Mouse (Mus musculus) liver, embryonic 15.5 days (tissue): Measurements from ENCODE around the gene B3gat3. TPM values are rescaled to one million over a fixed set of nuclear protein-coding genes. Genes with fewer than 3 reads are reported as not detected.
A peak's percentile ranks its signal among the peaks of the same experiment; 100 is the strongest.

Source experiments
- ATAC-seq: fragments of 200-750 bp; cut with Nextera tagmentation; 2 replicates; pipeline ENCODE4 v1.8.0; 2017; ENCODE audit warnings: moderate number of reproducible peaks, mild to moderate bottlenecking, moderate library complexity; ENCODE audit not compliant: insufficient read depth
- H3K27ac ChIP-seq: fragments of 300-500 bp; sonication (generic); replicated peaks from 2 replicates; pipeline ENCODE4 v1.5.1; 2015; ENCODE audit warnings: mild to moderate bottlenecking, inconsistent platforms
- H3K27me3 ChIP-seq: fragments of 300-500 bp; sonication (generic); 2 replicates; pipeline ENCODE4 v1.6.1; 2015; ENCODE audit warnings: mild to moderate bottlenecking, inconsistent platforms
- H3K36me3 ChIP-seq: fragments of 300-500 bp; sonication (generic); replicated peaks from 2 replicates; pipeline ENCODE4 v1.6.1; 2015; ENCODE audit warnings: moderate library complexity, mild to moderate bottlenecking, inconsistent platforms
- H3K4me1 ChIP-seq: fragments of 300-500 bp; sonication (generic); replicated peaks from 2 replicates; pipeline ENCODE4 v1.6.1; 2015; ENCODE audit warnings: inconsistent platforms
- H3K4me2 ChIP-seq: fragments of 300-500 bp; sonication (generic); 2 replicates; pipeline ENCODE4 v1.6.1; 2015; ENCODE audit warnings: moderate library complexity, mild to moderate bottlenecking, inconsistent platforms
- H3K4me3 ChIP-seq: fragments of 300-500 bp; sonication (generic); replicated peaks from 2 replicates; pipeline ENCODE4 v1.5.1; 2015; ENCODE audit warnings: mild to moderate bottlenecking, inconsistent platforms
- H3K9ac ChIP-seq: fragments of 300-500 bp; sonication (generic); 2 replicates; pipeline ENCODE4 v1.6.1; 2015; ENCODE audit warnings: moderate library complexity, mild to moderate bottlenecking, inconsistent platforms
- H3K9me3 ChIP-seq: fragments of 300-500 bp; sonication (generic); replicated peaks from 2 replicates; pipeline ENCODE4 v1.6.1; 2016; ENCODE audit warnings: inconsistent platforms
- WGBS: fragments of 180-500 bp; shearing (Covaris S2); methylation state at CpG from one replicate; pipeline ENCODE4 v1.1.7; 2015; ENCODE audit warnings: mixed read lengths; ENCODE audit not compliant: insufficient replicate concordance; 5-methylcytosine and 5-hydroxymethylcytosine counted together
- polyA plus RNA-seq: library from polyadenylated mRNA; unstranded; fragments of >200 nt; fragmentation: Nextera tagmentation; extraction: Ambion mirVana; gene quantifications from 2 replicates; pipeline ENCODE4 v1.2.1, GENCODE M21; 2015

Gene B3gat3
- polyA plus RNA-seq, 1 experiment from 2014 or later, result 20.6 TPM

DNA sequence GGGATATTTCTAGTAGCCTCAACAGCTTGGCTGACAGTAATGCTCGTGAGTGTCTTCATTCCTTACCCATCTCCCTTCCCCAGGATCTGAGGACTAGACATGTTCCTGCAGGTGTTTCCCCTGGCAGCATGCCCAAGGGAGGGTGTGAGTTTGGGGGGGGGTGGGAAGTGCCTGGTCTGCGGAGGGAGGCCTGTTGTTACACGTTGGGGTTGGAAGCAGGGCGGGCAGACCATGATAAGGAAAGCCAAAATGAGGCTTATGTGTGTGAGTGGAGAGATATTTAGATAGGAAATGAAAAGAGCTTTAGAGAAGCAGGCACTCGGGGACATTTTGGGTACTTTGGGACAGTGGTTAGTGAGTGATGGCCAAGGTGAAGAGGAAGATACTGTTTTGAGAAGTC lies 23.9 kb downstream of the B3gat3 start:
- peaks cover 66% of the 10 kb centered on the region for H3K36me3 ChIP-seq
- H3K27me3 ChIP-seq, result no peaks in the 10 kb centered on the region
- H3K4me1 ChIP-seq, result peaks cover 73% of the 10 kb centered on the region
- H3K9me3 ChIP-seq, result no peaks in the 10 kb centered on the region
- H3K4me2 ChIP-seq, result peak overlapping the region; percentile 85
- H3K9ac ChIP-seq, result peak overlapping the region; percentile 97
- peak; percentile 23; the same call in 1 of the 2 replicates for ATAC-seq
- H3K4me3 ChIP-seq, result peak overlapping the region; percentile 81
- WGBS, result 10% methylated on average over 5 of the region's 5 CpGs
- peak overlapping the region; percentile 97 for H3K27ac ChIP-seq

DNA sequence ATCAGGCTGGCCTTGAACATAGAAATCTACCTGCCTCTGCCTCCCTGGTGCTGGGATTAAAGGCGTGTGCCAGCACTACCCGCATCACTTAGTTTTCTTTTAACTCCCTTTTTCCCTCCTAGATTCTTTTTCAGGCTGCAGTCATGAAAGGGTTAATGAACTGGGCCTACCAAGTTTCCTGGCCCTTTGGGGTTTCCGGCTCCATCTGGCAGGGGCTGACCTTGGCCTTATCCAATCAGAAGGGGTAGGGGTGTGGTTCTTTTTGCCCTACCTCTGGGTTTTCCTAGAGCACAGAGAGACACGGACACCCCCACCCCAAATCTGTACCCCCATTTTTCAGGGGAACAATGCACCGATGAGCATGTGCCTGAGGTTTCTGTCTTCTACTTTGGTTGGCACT lies 24.6 kb downstream of the B3gat3 start:
- Histone ChIP-seq H3K36me3 (peaks cover 66% of the 10 kb centered on the region), H3K27ac (peak overlapping the region; percentile 97), H3K9ac (no peak overlapping the region; the same call in 1 of the 2 replicates), H3K9me3 (no peaks in the 10 kb centered on the region), H3K4me2 (peak overlapping the region; percentile 85), H3K4me1 (peaks cover 71% of the 10 kb centered on the region), H3K27me3 (no peaks in the 10 kb centered on the region), H3K4me3 (peak overlapping the region; percentile 81)
- 10% methylated on average over 5 of the region's 5 CpGs for WGBS
- ATAC-seq, result no peak

DNA sequence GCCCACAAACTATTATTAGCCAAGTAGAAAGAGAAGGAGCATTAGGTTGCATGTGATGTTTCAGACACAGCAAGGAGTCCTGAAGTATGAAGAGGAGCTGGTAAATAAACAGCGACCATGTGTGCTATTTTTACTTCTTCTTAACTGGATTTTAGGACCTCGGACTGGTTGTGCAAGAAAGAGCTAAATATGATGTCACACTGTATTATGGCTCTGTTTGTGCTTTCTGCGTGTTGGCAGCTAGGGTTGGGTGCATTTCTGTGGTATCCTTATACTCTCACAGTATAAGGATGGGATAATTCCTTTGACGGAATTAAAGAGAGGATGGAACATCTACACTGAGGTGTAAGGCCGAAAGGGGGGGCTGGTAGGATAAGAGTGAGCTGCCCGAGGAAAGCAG lies 25.1 kb downstream of the B3gat3 start:
- Histone ChIP-seq H3K9me3 (no peaks in the 10 kb centered on the region), H3K27ac (peak overlapping the region; percentile 97), H3K36me3 (peaks cover 69% of the 10 kb centered on the region), H3K9ac (no peak overlapping the region; the same call in 1 of the 2 replicates), H3K4me1 (peaks cover 69% of the 10 kb centered on the region), H3K4me3 (peak overlapping the region; percentile 81), H3K27me3 (no peaks in the 10 kb centered on the region), H3K4me2 (peak overlapping the region; percentile 85)
- no peak for ATAC-seq
- 67% methylated on average over 6 of the region's 6 CpGs for WGBS

DNA sequence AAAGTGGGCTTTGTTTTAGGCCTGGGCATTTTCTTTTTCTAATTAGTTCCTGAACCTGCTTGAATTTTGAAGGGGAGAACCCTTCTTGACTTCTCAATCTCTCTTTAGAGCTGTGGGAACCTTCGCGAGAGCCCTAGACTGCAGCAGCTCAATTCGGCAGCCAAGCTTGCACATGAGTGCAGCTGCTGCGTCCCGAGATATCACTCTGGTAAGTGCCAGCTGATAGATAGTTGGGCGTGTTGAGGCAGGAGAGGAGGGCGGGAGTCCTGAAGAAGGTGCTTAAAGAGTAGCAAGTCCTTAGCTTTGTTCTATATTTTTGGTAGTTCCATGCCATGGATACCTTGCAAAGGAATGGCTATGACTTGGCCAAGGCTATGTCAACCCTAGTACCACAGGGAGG lies 26.8 kb downstream of the B3gat3 start:
- peak; percentile 35; the same call in 1 of the 2 replicates for ATAC-seq
- Histone ChIP-seq H3K9ac (no peak overlapping the region), H3K9me3 (no peaks in the 10 kb centered on the region), H3K4me3 (no peak overlapping the region; the same call in 1 of the 2 replicates), H3K4me1 (peaks cover 60% of the 10 kb centered on the region), H3K27ac (peak overlapping the region; percentile 77), H3K36me3 (peaks cover 85% of the 10 kb centered on the region), H3K27me3 (no peaks in the 10 kb centered on the region), H3K4me2 (peak overlapping the region; percentile 85)
- WGBS, result 32% methylated on average over 7 of the region's 7 CpGs

DNA sequence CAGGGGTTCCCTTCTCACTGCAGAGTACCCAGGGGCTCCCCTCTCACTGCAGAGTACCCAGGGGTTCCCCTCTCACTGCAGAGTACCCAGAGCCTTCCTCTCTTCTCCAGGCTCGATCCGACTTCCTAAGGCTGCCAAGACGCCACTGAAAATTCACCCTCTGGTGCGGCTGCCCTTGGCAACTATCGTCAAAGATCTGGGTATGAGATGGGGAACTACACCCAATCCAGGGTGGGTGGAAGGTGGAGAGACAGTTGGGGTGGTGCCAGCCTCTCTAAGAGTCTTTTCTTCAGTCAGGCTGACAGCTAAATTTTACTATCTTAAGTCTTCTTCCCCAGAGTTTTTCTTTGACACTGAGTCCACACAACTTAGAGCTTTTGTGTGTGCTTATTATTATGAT lies 30.0 kb downstream of the B3gat3 start:
- peaks cover 62% of the 10 kb centered on the region for H3K4me1 ChIP-seq
- 70% methylated on average over 5 of the region's 5 CpGs for WGBS
- no peak overlapping the region for H3K27ac ChIP-seq
- H3K36me3 ChIP-seq, result peaks cover 81% of the 10 kb centered on the region
- H3K4me3 ChIP-seq, result no peak overlapping the region
- H3K9me3 ChIP-seq, result no peaks in the 10 kb centered on the region
- ATAC-seq, result no peak
- H3K27me3 ChIP-seq, result no peaks in the 10 kb centered on the region
- no peak overlapping the region for H3K4me2 ChIP-seq
- no peak overlapping the region for H3K9ac ChIP-seq

DNA sequence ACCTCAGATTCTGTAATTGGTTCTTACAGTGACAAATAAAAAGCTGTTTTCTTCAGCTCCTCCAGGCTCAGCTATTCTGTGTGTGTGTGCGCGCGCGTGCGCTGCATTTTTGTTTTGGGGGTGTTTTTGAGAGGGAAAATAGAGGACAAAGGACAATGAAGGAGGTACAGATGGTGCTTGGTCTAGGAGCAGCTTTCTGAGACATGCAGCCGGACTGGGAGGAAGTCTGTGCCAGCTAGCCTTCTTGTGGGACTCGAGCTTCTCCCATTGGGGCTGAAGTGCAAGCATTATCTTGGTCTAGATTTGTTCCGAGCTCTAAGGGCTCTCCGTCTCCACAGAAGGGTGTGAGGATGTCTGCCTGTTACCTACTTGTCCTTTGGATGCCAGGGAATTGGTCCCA lies 32.1 kb downstream of the B3gat3 start:
- peaks cover 76% of the 10 kb centered on the region for H3K36me3 ChIP-seq
- ATAC-seq, result no peak
- no peaks in the 10 kb centered on the region for H3K9me3 ChIP-seq
- WGBS, result 82% methylated on average over 9 of the region's 9 CpGs
- H3K27ac ChIP-seq, result peak overlapping the region; percentile 83; the same call in 1 of the 2 replicates
- H3K4me1 ChIP-seq, result peaks cover 48% of the 10 kb centered on the region
- H3K4me2 ChIP-seq, result peak overlapping the region; percentile 90
- no peak overlapping the region for H3K4me3 ChIP-seq
- H3K27me3 ChIP-seq, result no peaks in the 10 kb centered on the region
- no peak overlapping the region for H3K9ac ChIP-seq

DNA sequence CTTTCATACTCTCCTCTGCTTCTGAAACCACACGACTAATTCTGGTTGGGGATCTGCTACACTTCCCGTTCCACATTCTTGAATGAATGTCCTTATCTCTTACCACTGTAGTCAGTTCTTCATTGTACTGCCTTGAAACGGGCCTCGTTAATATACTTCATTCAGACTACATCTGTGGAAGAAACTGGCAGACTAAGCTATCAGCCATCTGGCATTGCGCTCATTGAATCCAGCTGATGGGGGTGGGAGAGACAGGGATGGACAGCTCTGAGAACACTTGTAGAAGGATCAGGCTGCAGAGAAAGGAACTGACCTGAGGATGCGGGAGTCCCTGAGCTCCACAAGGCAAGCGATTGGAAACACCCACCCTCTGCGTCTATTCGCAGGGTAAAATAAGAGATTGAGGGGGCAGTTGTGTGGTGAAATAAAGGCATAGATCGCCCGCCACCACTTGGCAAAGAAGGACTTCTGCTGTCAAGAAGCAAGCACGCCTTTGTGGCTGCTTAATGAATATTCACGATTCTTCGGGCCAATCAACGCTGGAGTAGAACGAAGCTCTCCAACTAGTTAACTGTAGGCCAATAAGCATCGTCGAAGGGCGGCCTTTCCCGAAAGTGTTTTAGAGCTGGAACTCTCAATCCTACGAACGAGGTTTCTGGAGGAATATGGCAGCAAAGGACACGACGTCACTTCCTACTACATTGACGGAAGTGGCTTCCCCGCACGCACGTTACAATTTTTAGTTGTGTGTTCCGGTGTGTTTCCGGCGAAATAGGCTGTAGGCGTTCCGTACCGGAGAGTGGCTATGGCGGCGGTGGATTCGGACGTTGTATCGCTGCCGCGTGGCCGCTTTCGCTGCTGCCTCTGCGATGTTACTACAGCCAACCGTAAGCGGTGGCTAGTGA lies 33.2 kb downstream of the B3gat3 start, which contains the start of gene Tut1:
TSS of gene Tut1 (plus strand) at position 713 of the 905 bp plus-strand sequence.
- Histone ChIP-seq H3K9ac (peak within 1 kb of the TSS; percentile 65), H3K4me1 (peaks cover 39% of the 10 kb centered on the region), H3K36me3 (peaks cover 73% of the 10 kb centered on the region), H3K4me2 (peak within 1 kb of the TSS; percentile 90), H3K27me3 (no peaks in the 10 kb centered on the region), H3K9me3 (no peaks in the 10 kb centered on the region), H3K27ac (peak within 1 kb of the TSS; percentile 83), H3K4me3 (peak within 1 kb of the TSS; percentile 80)
- ATAC-seq, result peak; percentile 90
- WGBS, result under 1% methylated on average over 46 of the region's 46 CpGs

DNA sequence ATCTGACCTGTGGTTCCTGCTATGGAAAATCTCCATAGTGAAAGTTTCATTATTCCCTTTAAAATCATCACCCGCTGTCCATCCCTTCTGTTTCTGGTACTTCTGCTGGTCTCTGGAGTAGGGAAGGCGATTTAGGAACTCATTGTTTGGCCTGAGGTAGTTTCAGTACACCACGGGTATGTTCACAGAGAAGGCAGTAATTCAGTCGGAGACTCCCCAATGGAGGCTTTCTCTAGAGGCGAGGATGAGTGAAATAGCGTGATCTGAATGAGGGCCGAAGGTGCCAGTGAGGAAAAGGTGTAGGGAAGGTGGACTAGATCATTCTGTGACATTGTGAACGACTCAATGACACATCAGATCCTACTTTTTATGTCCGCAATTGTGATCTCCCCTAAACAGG lies 34.0 kb downstream of the B3gat3 start:
- no peak for ATAC-seq
- H3K36me3 ChIP-seq, result peaks cover 72% of the 10 kb centered on the region
- H3K4me3 ChIP-seq, result peak overlapping the region; percentile 80

DNA sequence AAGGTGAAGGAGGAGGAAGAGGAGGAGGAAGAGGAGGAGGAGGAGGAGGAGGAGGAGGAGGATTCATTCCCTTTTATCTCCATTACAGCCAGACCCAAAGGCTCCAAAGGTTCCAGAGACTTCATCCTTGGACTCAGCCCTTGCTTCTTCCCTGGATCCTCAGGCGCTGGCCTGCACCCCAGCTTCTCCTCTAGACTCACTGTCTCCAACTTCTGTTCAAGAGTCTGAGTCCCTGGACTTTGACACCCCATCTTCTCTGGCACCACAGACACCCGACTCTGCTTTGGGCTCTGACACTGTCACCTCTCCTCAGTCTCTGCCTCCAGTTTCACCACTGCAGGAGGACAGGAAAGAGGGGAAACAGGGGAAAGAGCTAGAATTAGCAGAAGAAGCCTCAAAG lies 42.1 kb downstream of the B3gat3 start:
- 59% methylated on average over 2 of the region's 2 CpGs for WGBS
- H3K9me3 ChIP-seq, result no peaks in the 10 kb centered on the region
- H3K4me1 ChIP-seq, result peaks cover 19% of the 10 kb centered on the region
- ATAC-seq, result no peak
- H3K9ac ChIP-seq, result no peak overlapping the region
- H3K4me3 ChIP-seq, result no peak overlapping the region
- H3K4me2 ChIP-seq, result no peak overlapping the region
- H3K36me3 ChIP-seq, result peaks cover 84% of the 10 kb centered on the region
- H3K27me3 ChIP-seq, result no peaks in the 10 kb centered on the region
- H3K27ac ChIP-seq, result no peak overlapping the region

More for the DNA sequence above, 34.0 kb downstream of the B3gat3 start:
- Histone ChIP-seq H3K27me3 (no peaks in the 10 kb centered on the region), H3K9me3 (no peaks in the 10 kb centered on the region), H3K9ac (peak overlapping the region; percentile 65), H3K4me2 (peak overlapping the region; percentile 90), H3K4me1 (peaks cover 39% of the 10 kb centered on the region), H3K27ac (peak overlapping the region; percentile 83)
- WGBS, result 1% methylated on average over 9 of the region's 9 CpGs

DNA sequence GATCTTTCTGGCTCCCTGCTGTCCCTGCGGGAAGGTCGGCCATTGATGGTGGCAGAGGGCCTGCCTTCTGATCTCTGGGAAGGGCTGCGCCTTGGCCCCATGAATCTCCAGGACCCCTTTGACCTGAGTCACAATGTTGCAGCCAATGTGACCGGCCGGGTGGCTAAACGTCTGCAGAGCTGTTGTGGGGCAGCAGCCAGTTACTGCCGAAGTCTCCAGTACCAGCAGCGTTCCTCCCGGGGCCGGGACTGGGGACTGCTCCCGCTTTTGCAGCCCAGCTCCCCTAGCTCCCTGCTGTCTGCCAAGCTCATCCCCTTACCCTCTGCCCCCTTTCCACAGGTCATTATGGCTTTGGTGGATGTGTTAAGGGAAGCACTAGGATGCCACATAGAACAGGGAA lies 44.9 kb downstream of the B3gat3 start:
- no peak overlapping the region for H3K9ac ChIP-seq
- 87% methylated on average over 11 of the region's 11 CpGs for WGBS
- H3K27ac ChIP-seq, result no peak overlapping the region

DNA sequence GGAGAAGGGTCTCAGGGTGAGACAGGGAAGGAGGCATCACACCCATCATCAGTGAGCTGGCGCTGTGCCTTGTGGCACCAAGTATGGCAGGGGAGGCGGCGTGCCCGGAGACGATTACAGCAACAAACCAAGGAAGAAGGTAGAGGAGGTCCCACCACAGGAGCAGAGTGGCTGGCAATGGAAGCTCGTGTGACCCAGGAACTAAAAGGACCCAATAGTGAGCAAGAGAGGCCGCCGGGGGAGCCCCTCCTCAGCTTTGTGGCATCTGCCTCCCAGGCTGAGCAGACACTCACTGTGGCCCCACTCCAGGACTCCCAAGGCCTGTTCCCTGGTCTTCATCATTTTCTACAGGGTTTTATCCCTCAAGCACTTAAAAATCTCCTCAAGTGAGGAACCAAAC lies 45.6 kb downstream of the B3gat3 start:
- H3K27ac ChIP-seq, result peak overlapping the region; percentile 86
- peak overlapping the region; percentile 70 for H3K9ac ChIP-seq
- H3K4me3 ChIP-seq, result peak overlapping the region; percentile 80
- 72% methylated on average over 8 of the region's 8 CpGs for WGBS
- H3K36me3 ChIP-seq, result peaks cover 74% of the 10 kb centered on the region
- H3K4me2 ChIP-seq, result peak overlapping the region; percentile 74
- ATAC-seq, result no peak
- H3K27me3 ChIP-seq, result no peaks in the 10 kb centered on the region
- no peaks in the 10 kb centered on the region for H3K9me3 ChIP-seq
- H3K4me1 ChIP-seq, result peaks cover 41% of the 10 kb centered on the region

More for the DNA sequence above, 44.9 kb downstream of the B3gat3 start:
- ATAC-seq, result no peak
- Histone ChIP-seq H3K27me3 (no peaks in the 10 kb centered on the region), H3K4me1 (peaks cover 39% of the 10 kb centered on the region), H3K36me3 (peaks cover 74% of the 10 kb centered on the region), H3K9me3 (no peaks in the 10 kb centered on the region), H3K4me3 (no peak overlapping the region), H3K4me2 (no peak overlapping the region)
